In the genomic region with DNA sequence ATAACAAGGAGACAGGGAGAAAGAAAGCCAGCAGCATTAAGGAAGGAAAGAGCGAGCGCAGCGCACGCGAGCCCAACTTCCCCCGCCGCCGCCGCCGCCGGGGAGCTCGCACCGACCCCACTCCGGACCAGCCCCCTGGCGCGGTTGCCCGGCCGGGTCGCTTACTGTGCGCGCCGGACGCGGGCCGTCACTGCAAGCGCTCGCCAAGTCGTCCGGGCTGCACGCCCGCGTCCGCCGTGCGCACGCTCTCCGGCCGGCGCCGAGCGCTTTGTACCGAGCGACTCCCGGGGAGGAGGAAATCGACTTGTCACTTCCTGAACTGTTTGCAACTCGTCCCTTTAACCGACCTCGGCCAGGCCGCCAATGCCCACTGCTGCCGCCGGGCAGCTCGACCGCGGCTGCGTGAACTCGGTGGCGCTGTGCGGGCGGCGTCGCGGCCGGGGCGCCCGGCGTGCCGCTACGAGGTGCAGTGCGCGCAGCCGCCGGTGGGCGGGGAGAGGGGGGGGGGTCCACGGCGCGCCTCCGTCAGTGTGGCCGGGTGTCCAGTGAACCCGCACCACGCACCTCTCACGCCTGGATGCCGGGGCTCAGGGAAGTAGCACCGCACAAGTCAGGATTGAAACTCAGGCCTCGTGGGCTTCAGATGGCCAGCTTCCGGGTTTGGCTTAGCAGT, we compare ENCODE assay signal across 7 mouse cellular contexts. TPM values are rescaled to one million over a fixed set of nuclear protein-coding genes. Genes with fewer than 3 reads are reported as not detected.
DNase-seq lines count a peak whose midpoint lies in the region; ATAC-seq lines count a peak whose summit lies in the region.

A gene (minus strand): TSS at position 471 of the 673 bp plus-strand sequence.

- intact Hi-C loops in left cerebral cortex, postnatal 25 days (cut with DNase I) = loop anchor here (5.0 to 10.0 kb wide), 2 partner anchors 39 to 239 kb away; a partner anchor contains a TSS

- peak within 1 kb of the TSS; percentile 93 for H3K4me2 ChIP-seq in hindbrain, embryonic 16.5 days (ENCODE audit: low read length)

- peak within 1 kb of the TSS; percentile 83 for H3K4me3 ChIP-seq in hindbrain, embryonic 16.5 days (ENCODE audit: low read length)

- ATAC-seq in hindbrain, embryonic 16.5 days = peak; percentile 69
- peak; percentile 11; the same call in 1 of the 2 replicates for ATAC-seq in megakaryocyte-erythroid progenitor cell, adult 5-6 weeks (replicated peaks; ENCODE audit: low FRiP score, low TSS enrichment, poor library complexity, severe bottlenecking)

- H3K27ac ChIP-seq in hindbrain, embryonic 16.5 days (ENCODE audit: low read depth, low read length) = peak within 1 kb of the TSS; percentile 88

- no peaks in the 10 kb centered on the region for H3K9me3 ChIP-seq in hindbrain, embryonic 16.5 days (ENCODE audit: control insufficient read depth, low read length)

- no peaks in the 10 kb centered on the region for H3K36me3 ChIP-seq in hindbrain, embryonic 16.5 days (ENCODE audit: control insufficient read depth, insufficient read depth, low read length)

- H3K27me3 ChIP-seq in hindbrain, embryonic 16.5 days (replicated peaks; ENCODE audit: control insufficient read depth, insufficient read depth, low read length) = no peaks in the 10 kb centered on the region

- H3K4me1 ChIP-seq in hindbrain, embryonic 16.5 days (ENCODE audit: control insufficient read depth, insufficient read depth, low read depth, low read length) = peaks cover 38% of the 10 kb centered on the region

- H3K9ac ChIP-seq in hindbrain, embryonic 16.5 days (ENCODE audit: low read depth, low read length) = peak within 1 kb of the TSS; percentile 79

- WGBS in hindbrain, embryonic 16.5 days = under 1% methylated on average over 49 of the region's 85 CpGs

- DNase-seq in adipocyte (ENCODE audit: low spot score) = peak; percentile 58
- peak; percentile 83 to 84 for DNase-seq in cerebellum, postnatal 36 days
- peak in 1 of 2 experiments; percentile 64 for DNase-seq in gastrocnemius, adult 8-10 months (ENCODE audit: low spot score in 2 of 2)
- DNase-seq in left cerebral cortex, postnatal 25 days (ENCODE audit: low spot score in 2 of 2) = peak; percentile 77 to 81
- peak; percentile 69 for DNase-seq in right cerebral cortex, postnatal 4 days

RNA-seq across cellular contexts. Expression of the gene that starts here (rescaled TPM):
- 10 to 100 TPM; 17.4 to 31.8 (median 21.1) TPM for total RNA-seq in gastrocnemius, adult 8-10 months (2022)
- polyA plus RNA-seq in hindbrain, embryonic 16.5 days (2015; fragmentation: Nextera tagmentation; extraction: Ambion mirVana) = 14.7 and 16.3 TPM in 2 replicates
- 10 to 100 TPM; 48.1 to 50.7 TPM for total RNA-seq in left cerebral cortex, postnatal 25 days (2021)
- total RNA-seq in megakaryocyte-erythroid progenitor cell, adult 5-6 weeks (2014; fragmentation: Nextera tagmentation) = 47.0 and 61.6 TPM in 2 replicates
- total RNA-seq in megakaryocyte-erythroid progenitor cell, adult 5-6 weeks (2017) = 11.5 and 21.2 TPM in 2 replicates
